Mouse (Mus musculus): ENCODE data around the gene S1pr5. TPM values are rescaled to one million over a fixed set of nuclear protein-coding genes. Genes with fewer than 3 reads are reported as not detected.
"Not testable (repeated sequence)": the region's sequence is repeated elsewhere in the genome, so short reads cannot be mapped to it uniquely, and the experiment has no call there.

Gene S1pr5
- 0.38 and 0.39 TPM in 2 replicates for polyA plus RNA-seq (2014; fragmentation: Nextera tagmentation; extraction: Ambion mirVana)

DNA sequence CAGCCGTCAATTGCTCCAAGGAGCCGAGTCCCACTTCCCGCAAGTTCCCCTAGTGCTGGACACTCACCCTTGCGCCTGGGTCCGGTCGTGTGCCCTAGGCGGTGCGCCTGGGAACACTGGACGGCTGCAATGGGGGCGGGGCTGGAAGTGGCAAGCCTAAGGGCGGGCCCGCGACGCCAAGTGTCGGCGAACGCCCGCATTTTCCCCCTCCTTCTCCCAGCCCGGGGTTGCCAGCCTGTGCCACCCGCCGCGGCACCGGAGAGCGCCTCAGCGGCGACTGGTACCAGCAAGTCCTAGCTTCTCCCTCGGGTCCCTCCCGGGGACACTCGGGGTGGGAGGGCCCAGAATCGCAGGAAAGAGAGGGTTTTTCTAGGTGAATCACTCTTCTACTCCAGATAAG lies at the start of gene S1pr5:
Gene S1pr5, minus strand, starts transcription at position 118 of the 400 bp plus-strand sequence.
- 2% methylated on average over 29 of the region's 30 CpGs for WGBS
- H3K9ac ChIP-seq (ENCODE audit: low read length) = no peak within 1 kb of the TSS
- DNase-seq (ENCODE audit: low spot score) (peak; percentile 40), ATAC-seq (ENCODE audit: insufficient number of reproducible peaks, low FRiP score, low TSS enrichment, low read depth) (no peak)
- no peak within 1 kb of the TSS for H3K27ac ChIP-seq (replicated peaks; ENCODE audit: low read depth, low read length)
- H3K4me2 ChIP-seq (ENCODE audit: low read depth, severe bottlenecking) = peak within 1 kb of the TSS; percentile 33
- H3K9me3 ChIP-seq (ENCODE audit: control insufficient read depth, low read length) = no peaks in the 10 kb centered on the region
- peaks cover 74% of the 10 kb centered on the region for H3K27me3 ChIP-seq (ENCODE audit: control insufficient read depth, insufficient read depth, low read length)
- peaks cover 22% of the 10 kb centered on the region for H3K4me1 ChIP-seq (ENCODE audit: control insufficient read depth, insufficient read depth, low read length)
- no peaks in the 10 kb centered on the region for H3K36me3 ChIP-seq (ENCODE audit: control insufficient read depth, insufficient read depth, low read length)
- peak within 1 kb of the TSS; percentile 16; the same call in 1 of the 2 replicates for H3K4me3 ChIP-seq (ENCODE audit: low read depth, low read length)

DNA sequence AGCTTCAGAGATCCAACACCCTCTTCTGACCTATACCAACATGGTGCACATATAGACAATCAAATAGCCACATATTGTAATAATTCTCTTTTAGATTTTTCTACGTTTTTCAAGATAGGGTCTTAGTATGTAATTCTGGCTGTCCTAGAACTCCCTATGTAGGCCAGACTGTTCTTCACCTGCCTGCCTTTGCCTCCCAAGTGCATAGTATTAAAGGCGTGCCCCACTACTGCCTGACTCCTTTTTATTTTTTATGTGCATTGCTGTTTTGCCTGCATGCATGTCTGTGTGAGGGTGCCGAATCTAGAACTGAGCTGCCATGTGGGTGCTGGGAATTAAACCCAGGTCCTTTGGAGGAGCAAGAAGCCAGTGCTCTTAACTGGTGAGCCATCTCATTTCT lies 44.0 kb upstream of the S1pr5 start:
- no peak for DNase-seq (ENCODE audit: low spot score)
- no peak overlapping the region for H3K9ac ChIP-seq (ENCODE audit: low read length)
- H3K4me2 ChIP-seq (ENCODE audit: low read depth, severe bottlenecking) = no peak overlapping the region
- 87% methylated on average over 3 of the region's 3 CpGs for WGBS
- ATAC-seq (ENCODE audit: insufficient number of reproducible peaks, low FRiP score, low TSS enrichment, low read depth) = no peak
- H3K9me3 ChIP-seq (ENCODE audit: control insufficient read depth, low read length) = no peaks in the 10 kb centered on the region
- H3K4me1 ChIP-seq (ENCODE audit: control insufficient read depth, insufficient read depth, low read length) = peaks cover 6% of the 10 kb centered on the region
- no peak overlapping the region for H3K4me3 ChIP-seq (ENCODE audit: low read depth, low read length)
- no peak overlapping the region for H3K27ac ChIP-seq (replicated peaks; ENCODE audit: low read depth, low read length)
- H3K27me3 ChIP-seq (ENCODE audit: control insufficient read depth, insufficient read depth, low read length) = no peaks in the 10 kb centered on the region
- no peaks in the 10 kb centered on the region for H3K36me3 ChIP-seq (ENCODE audit: control insufficient read depth, insufficient read depth, low read length)

DNA sequence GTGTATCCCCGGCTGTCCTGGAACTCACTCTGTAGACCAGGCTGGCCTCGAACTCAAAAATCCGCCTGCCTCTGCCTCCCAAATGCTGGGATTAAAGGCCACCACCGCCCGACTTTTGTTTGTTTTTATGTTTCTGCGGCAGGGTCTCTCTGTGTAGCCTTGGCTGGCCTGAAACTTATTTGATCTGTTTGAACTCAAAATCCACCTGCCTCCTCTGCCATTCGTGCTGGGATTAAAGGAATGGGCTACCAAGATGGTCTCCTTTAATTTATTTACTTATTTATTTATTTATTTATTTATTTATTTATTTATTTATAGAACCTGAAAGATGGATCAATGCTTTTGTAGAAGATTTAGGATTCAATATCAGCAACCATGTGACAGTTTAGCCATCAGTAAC lies 43.6 kb upstream of the S1pr5 start:
- H3K4me2 ChIP-seq (ENCODE audit: low read depth, severe bottlenecking) = peak overlapping the region; percentile 46
- not testable (repeated sequence) for H3K27me3 ChIP-seq (ENCODE audit: control insufficient read depth, insufficient read depth, low read length); H3K4me1 ChIP-seq (ENCODE audit: control insufficient read depth, insufficient read depth, low read length); ATAC-seq (ENCODE audit: insufficient number of reproducible peaks, low FRiP score, low TSS enrichment, low read depth); H3K36me3 ChIP-seq (ENCODE audit: control insufficient read depth, insufficient read depth, low read length); H3K9me3 ChIP-seq (ENCODE audit: control insufficient read depth, low read length)
- 22% methylated on average over 7 of the region's 7 CpGs for WGBS
- DNase-seq (ENCODE audit: low spot score) = peak; percentile 41
- peak overlapping the region; percentile 63; the same call in 1 of the 2 replicates for H3K9ac ChIP-seq (ENCODE audit: low read length)
- peak overlapping the region; percentile 58 for H3K4me3 ChIP-seq (ENCODE audit: low read depth, low read length)
- peak overlapping the region; percentile 78 for H3K27ac ChIP-seq (replicated peaks; ENCODE audit: low read depth, low read length)

DNA sequence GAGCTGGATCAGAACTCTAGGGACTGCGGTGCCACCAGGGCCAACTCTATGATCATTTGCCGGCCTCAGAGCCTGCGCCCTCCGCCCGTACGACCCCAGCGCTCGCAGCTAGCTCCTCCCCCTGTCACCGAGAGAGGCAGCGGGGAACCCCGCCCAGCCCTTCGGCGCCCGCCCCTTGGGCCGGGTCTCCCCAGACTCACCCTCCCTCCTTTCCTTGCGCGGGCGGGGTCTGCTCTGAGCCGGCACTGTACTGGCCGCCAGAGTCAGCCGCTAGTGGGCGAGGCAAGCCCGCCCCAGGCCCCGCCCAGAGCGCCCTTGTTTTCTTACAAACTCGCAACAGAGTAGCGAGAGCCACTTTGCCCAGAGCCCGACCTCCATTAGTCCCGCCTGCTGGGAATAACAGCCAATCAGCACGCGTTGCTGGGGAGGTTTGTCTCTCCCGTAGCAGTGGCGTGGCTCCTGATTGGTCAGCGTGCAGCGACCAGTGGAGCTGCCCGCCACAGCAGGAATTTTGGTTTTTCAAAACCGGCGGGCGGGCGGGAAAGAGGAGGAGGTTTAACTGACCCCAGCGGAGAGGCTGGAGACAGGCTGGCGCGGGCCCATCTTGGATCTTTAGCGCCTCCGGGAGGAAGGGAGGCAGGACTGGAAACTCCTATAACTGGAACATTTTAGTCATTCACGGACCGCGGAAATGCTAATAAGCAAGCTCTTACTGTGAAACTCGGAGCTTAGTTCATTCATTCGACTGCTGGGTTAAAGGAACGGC lies 43.0 kb upstream of the S1pr5 start, which contains the start of gene Cdkn2d:
Gene Cdkn2d, minus strand, starts transcription at position 386 of the 766 bp plus-strand sequence.
- peak; percentile 100 for DNase-seq (ENCODE audit: low spot score)
- no peaks in the 10 kb centered on the region for H3K27me3 ChIP-seq (ENCODE audit: control insufficient read depth, insufficient read depth, low read length)
- WGBS = under 1% methylated on average over 51 of the region's 51 CpGs

DNA sequence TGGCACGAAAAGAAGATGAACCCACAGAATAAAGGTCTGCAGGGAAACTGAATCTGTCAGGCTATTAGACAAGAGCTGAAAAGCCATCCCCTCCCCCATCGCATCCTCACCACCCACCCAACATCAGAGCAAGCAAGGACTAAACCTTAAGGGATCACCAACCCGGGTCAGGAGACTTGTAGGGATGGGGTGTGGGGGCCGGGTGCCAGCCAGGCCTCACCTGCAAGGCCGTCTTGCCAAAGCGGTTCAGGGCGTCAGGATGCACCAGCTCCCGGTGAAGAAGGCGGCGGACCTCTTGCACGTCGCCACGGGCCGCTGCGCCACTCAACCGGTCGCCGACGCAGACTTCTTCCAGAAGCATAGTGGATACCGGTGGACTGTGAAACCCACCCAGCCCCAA lies 42.3 kb upstream of the S1pr5 start:
- Histone ChIP-seq H3K27ac (replicated peaks; ENCODE audit: low read depth, low read length) (peak overlapping the region; percentile 49; the same call in 1 of the 2 replicates), H3K27me3 (ENCODE audit: control insufficient read depth, insufficient read depth, low read length) (no peaks in the 10 kb centered on the region), H3K36me3 (ENCODE audit: control insufficient read depth, insufficient read depth, low read length) (no peaks in the 10 kb centered on the region), H3K4me3 (ENCODE audit: low read depth, low read length) (peak overlapping the region; percentile 58), H3K4me1 (ENCODE audit: control insufficient read depth, insufficient read depth, low read length) (peaks cover 12% of the 10 kb centered on the region), H3K9ac (ENCODE audit: low read length) (peak overlapping the region; percentile 51), H3K4me2 (ENCODE audit: low read depth, severe bottlenecking) (peak overlapping the region; percentile 60), H3K9me3 (ENCODE audit: control insufficient read depth, low read length) (no peaks in the 10 kb centered on the region)
- ATAC-seq (ENCODE audit: insufficient number of reproducible peaks, low FRiP score, low TSS enrichment, low read depth) (no peak), DNase-seq (ENCODE audit: low spot score) (no peak)
- under 1% methylated on average over 20 of the region's 20 CpGs for whole genome bisulfite sequencing

More for the DNA sequence above, 43.0 kb upstream of the S1pr5 start, which contains the start of gene Cdkn2d:
- Histone ChIP-seq H3K36me3 (ENCODE audit: control insufficient read depth, insufficient read depth, low read length) (no peaks in the 10 kb centered on the region), H3K4me3 (ENCODE audit: low read depth, low read length) (peak within 1 kb of the TSS; percentile 58), H3K9me3 (ENCODE audit: control insufficient read depth, low read length) (no peaks in the 10 kb centered on the region), H3K4me2 (ENCODE audit: low read depth, severe bottlenecking) (peak within 1 kb of the TSS; percentile 60), H3K4me1 (ENCODE audit: control insufficient read depth, insufficient read depth, low read length) (peaks cover 12% of the 10 kb centered on the region), H3K9ac (ENCODE audit: low read length) (peak within 1 kb of the TSS; percentile 63), H3K27ac (replicated peaks; ENCODE audit: low read depth, low read length) (peak within 1 kb of the TSS; percentile 78)
- peak; percentile 97 for ATAC-seq (ENCODE audit: insufficient number of reproducible peaks, low FRiP score, low TSS enrichment, low read depth)

DNA sequence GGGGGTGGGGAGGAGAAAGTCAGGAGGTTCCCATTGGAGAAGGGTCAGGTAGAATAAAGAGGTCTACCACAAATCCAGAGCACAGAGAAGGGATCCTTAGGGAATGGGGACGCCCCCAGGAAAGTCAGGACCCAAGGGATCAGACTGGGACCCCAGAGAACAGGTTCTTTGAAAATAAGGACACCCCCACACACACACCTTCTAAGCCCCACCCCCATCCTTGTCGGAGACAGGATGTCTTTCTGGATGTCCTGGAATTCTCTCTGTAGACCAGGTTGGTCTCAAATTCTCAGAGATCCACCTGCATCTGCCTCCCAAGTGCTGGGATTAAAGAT lies 41.1 kb upstream of the S1pr5 start:
- 80% methylated on average over 2 of the region's 2 CpGs for WGBS
- Histone ChIP-seq H3K4me2 (ENCODE audit: low read depth, severe bottlenecking) (no peak overlapping the region), H3K4me3 (ENCODE audit: low read depth, low read length) (no peak overlapping the region)

DNA sequence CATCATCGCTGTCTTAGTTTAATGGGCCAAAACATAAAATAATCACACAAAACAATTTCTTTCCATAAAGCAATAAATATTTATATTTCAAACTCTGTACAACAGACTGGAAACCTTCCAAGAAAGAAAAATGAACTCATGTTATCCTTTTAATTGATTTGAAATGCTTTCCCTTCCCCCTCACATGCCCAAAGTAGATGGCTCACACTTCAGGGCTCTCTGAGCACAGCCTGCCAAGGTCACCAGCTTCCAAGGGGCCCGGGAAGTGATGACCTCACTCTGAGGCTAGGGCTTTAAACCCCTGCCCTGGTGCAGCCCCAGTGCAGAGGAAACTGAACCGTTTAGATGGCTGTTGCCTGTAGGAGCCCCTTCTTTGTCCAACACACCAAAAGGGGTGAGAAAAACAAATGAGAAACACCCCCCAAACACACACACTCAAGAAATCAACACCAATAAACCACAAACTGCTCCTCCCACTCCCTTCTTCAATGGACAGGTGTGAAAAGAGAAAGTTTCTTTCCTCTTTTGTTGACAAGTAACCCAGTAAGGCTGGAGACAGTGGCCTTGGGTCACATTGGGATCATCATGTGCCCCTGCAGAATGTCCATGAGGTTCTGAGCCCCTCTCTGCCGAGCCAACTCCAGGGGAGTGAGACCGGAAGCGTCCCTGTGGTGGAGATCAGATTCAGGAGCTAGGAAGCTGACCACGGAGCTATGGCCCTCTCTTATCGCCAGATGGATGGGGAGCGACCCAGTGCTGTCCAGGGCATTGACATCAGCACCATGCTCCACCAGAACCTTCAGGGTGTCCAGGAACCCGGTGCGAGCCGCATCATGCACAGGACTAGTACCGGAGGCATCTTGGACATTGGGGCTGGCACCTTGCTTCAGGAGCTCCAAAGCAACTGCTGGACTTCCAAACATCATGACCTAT lies 40.4 kb upstream of the S1pr5 start:
- 76% methylated on average over 13 of the region's 13 CpGs for WGBS
- H3K9ac ChIP-seq (ENCODE audit: low read length) = no peak overlapping the region
- H3K27ac ChIP-seq (replicated peaks; ENCODE audit: low read depth, low read length) = no peak overlapping the region
- peaks cover 6% of the 10 kb centered on the region; the same call in 1 of the 2 replicates for H3K36me3 ChIP-seq (ENCODE audit: control insufficient read depth, insufficient read depth, low read length)
- no peaks in the 10 kb centered on the region for H3K27me3 ChIP-seq (ENCODE audit: control insufficient read depth, insufficient read depth, low read length)
- no peak for ATAC-seq (ENCODE audit: insufficient number of reproducible peaks, low FRiP score, low TSS enrichment, low read depth)
- H3K4me2 ChIP-seq (ENCODE audit: low read depth, severe bottlenecking) = peak overlapping the region; percentile 81
- H3K4me3 ChIP-seq (ENCODE audit: low read depth, low read length) = peak overlapping the region; percentile 82
- no peak for DNase-seq (ENCODE audit: low spot score)
- no peaks in the 10 kb centered on the region for H3K9me3 ChIP-seq (ENCODE audit: control insufficient read depth, low read length)
- peaks cover 12% of the 10 kb centered on the region for H3K4me1 ChIP-seq (ENCODE audit: control insufficient read depth, insufficient read depth, low read length)

More for the DNA sequence above, 41.1 kb upstream of the S1pr5 start:
- Histone ChIP-seq H3K4me1 (ENCODE audit: control insufficient read depth, insufficient read depth, low read length) (peaks cover 12% of the 10 kb centered on the region), H3K36me3 (ENCODE audit: control insufficient read depth, insufficient read depth, low read length) (peaks cover 5% of the 10 kb centered on the region; the same call in 1 of the 2 replicates), H3K9me3 (ENCODE audit: control insufficient read depth, low read length) (no peaks in the 10 kb centered on the region), H3K9ac (ENCODE audit: low read length) (no peak overlapping the region), H3K27ac (replicated peaks; ENCODE audit: low read depth, low read length) (no peak overlapping the region), H3K27me3 (ENCODE audit: control insufficient read depth, insufficient read depth, low read length) (no peaks in the 10 kb centered on the region)
- DNase-seq (ENCODE audit: low spot score) = no peak
- ATAC-seq (ENCODE audit: insufficient number of reproducible peaks, low FRiP score, low TSS enrichment, low read depth) = no peak

Data from limb, embryonic 11.5 days (tissue).